Mouse (Mus musculus): ENCODE data around the gene Ubash3b. TPM values are rescaled to one million over a fixed set of nuclear protein-coding genes. Genes with fewer than 3 reads are reported as not detected.
A peak's percentile ranks its signal among the peaks of the same experiment; 100 is the strongest.

Gene Ubash3b
- polyA plus RNA-seq, 1 experiment from 2014 or later = 13.4 TPM

DNA sequence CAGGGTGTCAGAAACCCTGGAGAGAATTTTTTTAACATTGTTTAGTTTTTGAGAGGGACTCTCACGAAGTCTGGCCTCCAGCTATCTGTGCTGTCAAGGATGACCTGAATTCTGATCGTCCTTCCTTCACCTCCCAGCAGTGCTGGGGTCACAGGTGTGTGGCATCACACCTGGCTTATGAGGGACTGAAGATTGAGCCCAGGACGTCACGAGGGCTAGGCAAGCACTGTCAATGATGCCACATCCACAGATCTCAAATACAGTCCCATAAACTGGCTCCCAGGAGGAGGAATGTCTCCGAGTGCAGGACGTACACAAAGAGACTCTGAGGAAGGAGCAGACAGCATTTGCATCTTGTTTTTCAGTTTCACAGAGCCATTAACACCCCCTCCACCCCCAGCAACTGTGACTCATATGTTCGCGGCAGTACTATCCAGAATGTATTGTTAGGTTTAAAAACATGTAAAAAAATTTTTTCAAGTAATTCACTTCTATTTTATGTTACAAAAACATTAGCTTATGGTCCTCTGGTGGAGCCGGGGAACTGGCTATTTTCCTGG lies 30.2 kb upstream of the Ubash3b start:
- H3K4me1 ChIP-seq (replicated peaks; ENCODE audit: control insufficient read depth, insufficient read depth, low read length) = no peaks in the 10 kb centered on the region
- no peak for DNase-seq (ENCODE audit: low spot score)
- no peak overlapping the region for H3K27ac ChIP-seq (ENCODE audit: low read depth, low read length)
- H3K4me3 ChIP-seq (ENCODE audit: low read depth, low read length) = no peak overlapping the region
- WGBS = 69% methylated on average over 9 of the region's 9 CpGs
- ATAC-seq (replicated peaks; ENCODE audit: low FRiP score) = no peak
- H3K9ac ChIP-seq (ENCODE audit: low read depth, low read length) = no peak overlapping the region
- no peaks in the 10 kb centered on the region for H3K27me3 ChIP-seq (replicated peaks; ENCODE audit: control insufficient read depth, insufficient read depth, low read length)
- H3K9me3 ChIP-seq (ENCODE audit: control insufficient read depth, low read length) = no peaks in the 10 kb centered on the region
- no peaks in the 10 kb centered on the region for H3K36me3 ChIP-seq (ENCODE audit: control insufficient read depth, insufficient read depth, low read length)
- H3K4me2 ChIP-seq = no peak overlapping the region

GRCm38 (mm10) chr9:41190745-41191482 lies 29.4 kb upstream of the Ubash3b start:
- Histone ChIP-seq H3K27ac (ENCODE audit: low read depth, low read length) (no peak overlapping the region), H3K4me2 (no peak overlapping the region), H3K9ac (ENCODE audit: low read depth, low read length) (no peak overlapping the region), H3K36me3 (ENCODE audit: control insufficient read depth, insufficient read depth, low read length) (no peaks in the 10 kb centered on the region), H3K27me3 (replicated peaks; ENCODE audit: control insufficient read depth, insufficient read depth, low read length) (no peaks in the 10 kb centered on the region), H3K4me1 (replicated peaks; ENCODE audit: control insufficient read depth, insufficient read depth, low read length) (no peaks in the 10 kb centered on the region), H3K9me3 (ENCODE audit: control insufficient read depth, low read length) (no peaks in the 10 kb centered on the region), H3K4me3 (ENCODE audit: low read depth, low read length) (no peak overlapping the region)
- DNase-seq (ENCODE audit: low spot score) (peak; percentile 64), ATAC-seq (replicated peaks; ENCODE audit: low FRiP score) (no peak; the same call in 1 of the 2 replicates)
- 24% methylated on average over 9 of the region's 9 CpGs for WGBS

DNA sequence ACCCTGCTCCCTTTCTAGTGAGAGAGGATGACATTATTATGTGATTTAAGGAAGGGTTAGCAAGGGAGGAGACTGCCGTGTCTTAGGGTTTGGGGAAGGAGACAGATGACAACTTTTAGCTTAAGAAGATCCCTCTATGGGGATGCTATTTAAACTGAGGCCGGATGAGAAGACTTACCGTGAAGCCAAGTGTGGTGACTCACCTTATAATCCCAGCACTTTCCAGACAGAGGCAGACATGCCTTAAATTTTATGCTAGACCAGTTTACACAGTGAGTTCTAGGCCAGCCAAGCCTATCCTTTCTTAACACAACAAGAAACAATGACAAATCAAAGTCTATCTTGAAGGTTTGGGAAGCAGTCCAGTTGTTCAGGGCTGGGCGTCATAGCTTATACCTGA lies 26.4 kb upstream of the Ubash3b start:
- no peak overlapping the region for H3K27ac ChIP-seq (ENCODE audit: low read depth, low read length)
- no peaks in the 10 kb centered on the region for H3K9me3 ChIP-seq (ENCODE audit: control insufficient read depth, low read length)
- no peak overlapping the region for H3K4me3 ChIP-seq (ENCODE audit: low read depth, low read length)
- 76% methylated on average over 4 of the region's 4 CpGs for WGBS
- no peaks in the 10 kb centered on the region for H3K36me3 ChIP-seq (ENCODE audit: control insufficient read depth, insufficient read depth, low read length)
- no peak for DNase-seq (ENCODE audit: low spot score)
- no peaks in the 10 kb centered on the region for H3K4me1 ChIP-seq (replicated peaks; ENCODE audit: control insufficient read depth, insufficient read depth, low read length)
- no peak for ATAC-seq (replicated peaks; ENCODE audit: low FRiP score)
- H3K9ac ChIP-seq (ENCODE audit: low read depth, low read length) = no peak overlapping the region
- no peaks in the 10 kb centered on the region for H3K27me3 ChIP-seq (replicated peaks; ENCODE audit: control insufficient read depth, insufficient read depth, low read length)
- no peak overlapping the region for H3K4me2 ChIP-seq

DNA sequence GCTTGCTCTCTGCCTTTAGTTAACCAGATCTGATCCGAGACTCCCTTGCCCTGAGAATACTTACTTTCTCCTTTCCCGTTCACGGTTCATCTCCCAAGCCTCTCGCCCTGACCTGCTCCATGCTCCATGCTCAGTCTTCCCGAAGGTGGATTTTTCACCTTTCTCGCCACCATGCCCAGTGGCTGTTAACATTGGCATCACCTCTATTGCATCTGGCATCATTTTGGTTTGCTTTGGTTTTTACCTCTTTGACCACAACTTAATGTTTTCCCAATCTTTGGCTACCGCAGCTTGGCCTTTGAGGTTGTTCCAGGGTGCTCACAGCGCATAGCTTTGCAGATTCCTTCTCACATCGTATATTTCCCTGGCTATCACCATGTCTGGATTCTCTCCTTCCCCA lies 26.0 kb upstream of the Ubash3b start:
- ATAC-seq (replicated peaks; ENCODE audit: low FRiP score) (no peak), DNase-seq (ENCODE audit: low spot score) (no peak)
- H3K9ac ChIP-seq (ENCODE audit: low read depth, low read length) = no peak overlapping the region
- WGBS = 81% methylated on average over 9 of the region's 9 CpGs
- H3K9me3 ChIP-seq (ENCODE audit: control insufficient read depth, low read length) = no peaks in the 10 kb centered on the region
- H3K27ac ChIP-seq (ENCODE audit: low read depth, low read length) = no peak overlapping the region
- H3K36me3 ChIP-seq (ENCODE audit: control insufficient read depth, insufficient read depth, low read length) = no peaks in the 10 kb centered on the region
- no peak overlapping the region for H3K4me2 ChIP-seq
- H3K4me3 ChIP-seq (ENCODE audit: low read depth, low read length) = no peak overlapping the region
- no peaks in the 10 kb centered on the region for H3K27me3 ChIP-seq (replicated peaks; ENCODE audit: control insufficient read depth, insufficient read depth, low read length)
- no peaks in the 10 kb centered on the region for H3K4me1 ChIP-seq (replicated peaks; ENCODE audit: control insufficient read depth, insufficient read depth, low read length)

GRCm38 (mm10) chr9:41185331-41185730 lies 23.8 kb upstream of the Ubash3b start:
- H3K27ac ChIP-seq (ENCODE audit: low read depth, low read length) = no peak overlapping the region
- H3K36me3 ChIP-seq (ENCODE audit: control insufficient read depth, insufficient read depth, low read length) = no peaks in the 10 kb centered on the region
- no peak overlapping the region for H3K4me2 ChIP-seq
- no peak overlapping the region for H3K4me3 ChIP-seq (ENCODE audit: low read depth, low read length)
- ATAC-seq (replicated peaks; ENCODE audit: low FRiP score) = no peak
- WGBS = 56% methylated on average over 9 of the region's 9 CpGs
- H3K9me3 ChIP-seq (ENCODE audit: control insufficient read depth, low read length) = no peaks in the 10 kb centered on the region
- no peaks in the 10 kb centered on the region for H3K4me1 ChIP-seq (replicated peaks; ENCODE audit: control insufficient read depth, insufficient read depth, low read length)
- no peak for DNase-seq (ENCODE audit: low spot score)
- no peaks in the 10 kb centered on the region for H3K27me3 ChIP-seq (replicated peaks; ENCODE audit: control insufficient read depth, insufficient read depth, low read length)
- no peak overlapping the region for H3K9ac ChIP-seq (ENCODE audit: low read depth, low read length)

DNA sequence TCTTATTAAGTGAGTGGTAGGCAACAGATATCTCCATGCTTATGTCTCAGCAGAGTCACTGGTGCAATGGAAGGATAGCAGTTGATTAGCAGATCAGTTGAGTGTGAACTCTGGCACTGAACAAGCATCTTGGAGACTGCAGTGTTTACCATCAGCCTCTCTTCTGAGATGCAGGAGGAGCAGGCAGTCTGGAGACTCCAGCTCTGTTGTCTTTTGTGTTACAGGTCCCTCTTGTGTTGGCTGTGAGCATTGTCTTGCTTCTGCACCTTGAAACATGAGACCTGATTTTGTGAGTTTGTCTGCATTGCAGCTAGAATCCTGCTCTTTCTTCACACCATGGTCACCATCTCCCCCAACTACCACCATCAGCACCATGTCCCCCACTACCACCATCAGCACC lies 21.1 kb upstream of the Ubash3b start:
- Histone ChIP-seq H3K9me3 (ENCODE audit: control insufficient read depth, low read length) (no peaks in the 10 kb centered on the region), H3K4me3 (ENCODE audit: low read depth, low read length) (no peak overlapping the region), H3K27ac (ENCODE audit: low read depth, low read length) (no peak overlapping the region), H3K4me2 (no peak overlapping the region), H3K4me1 (replicated peaks; ENCODE audit: control insufficient read depth, insufficient read depth, low read length) (no peaks in the 10 kb centered on the region), H3K27me3 (replicated peaks; ENCODE audit: control insufficient read depth, insufficient read depth, low read length) (no peaks in the 10 kb centered on the region), H3K36me3 (ENCODE audit: control insufficient read depth, insufficient read depth, low read length) (no peaks in the 10 kb centered on the region), H3K9ac (ENCODE audit: low read depth, low read length) (no peak overlapping the region)
- DNase-seq (ENCODE audit: low spot score) = no peak
- ATAC-seq (replicated peaks; ENCODE audit: low FRiP score) = peak; percentile 63

DNA sequence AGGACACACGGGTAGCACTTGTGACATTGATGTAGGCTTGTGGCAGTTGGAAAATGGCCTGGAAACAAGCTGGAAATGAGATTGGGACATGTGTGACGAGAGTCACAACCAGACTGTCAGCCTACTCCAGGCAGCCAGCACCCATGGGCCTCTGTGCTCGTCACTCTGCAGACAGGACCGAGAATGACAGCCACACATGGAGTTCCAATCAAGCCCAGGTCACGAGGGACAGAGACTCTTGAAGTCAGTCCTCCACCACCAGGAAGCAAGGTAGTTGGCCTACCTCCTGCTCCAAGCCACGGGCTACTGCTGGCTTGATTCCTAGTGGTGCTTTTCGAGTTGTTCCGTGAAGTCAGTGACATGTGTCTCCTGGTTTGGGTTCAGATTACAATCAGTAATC lies 20.3 kb upstream of the Ubash3b start:
- Histone ChIP-seq H3K4me1 (replicated peaks; ENCODE audit: control insufficient read depth, insufficient read depth, low read length) (no peaks in the 10 kb centered on the region), H3K4me2 (no peak overlapping the region), H3K9ac (ENCODE audit: low read depth, low read length) (no peak overlapping the region), H3K4me3 (ENCODE audit: low read depth, low read length) (no peak overlapping the region), H3K27me3 (replicated peaks; ENCODE audit: control insufficient read depth, insufficient read depth, low read length) (no peaks in the 10 kb centered on the region), H3K36me3 (ENCODE audit: control insufficient read depth, insufficient read depth, low read length) (no peaks in the 10 kb centered on the region), H3K27ac (ENCODE audit: low read depth, low read length) (no peak overlapping the region), H3K9me3 (ENCODE audit: control insufficient read depth, low read length) (no peaks in the 10 kb centered on the region)
- DNase-seq (ENCODE audit: low spot score) (no peak), ATAC-seq (replicated peaks; ENCODE audit: low FRiP score) (no peak)
- WGBS = 66% methylated on average over 8 of the region's 8 CpGs

GRCm38 (mm10) chr9:41181372-41181771 lies 19.9 kb upstream of the Ubash3b start:
- no peak overlapping the region for H3K27ac ChIP-seq (ENCODE audit: low read depth, low read length)
- 65% methylated on average over 9 of the region's 9 CpGs for WGBS
- no peaks in the 10 kb centered on the region for H3K9me3 ChIP-seq (ENCODE audit: control insufficient read depth, low read length)
- H3K27me3 ChIP-seq (replicated peaks; ENCODE audit: control insufficient read depth, insufficient read depth, low read length) = no peaks in the 10 kb centered on the region
- DNase-seq (ENCODE audit: low spot score) (no peak), ATAC-seq (replicated peaks; ENCODE audit: low FRiP score) (no peak)
- no peaks in the 10 kb centered on the region for H3K36me3 ChIP-seq (ENCODE audit: control insufficient read depth, insufficient read depth, low read length)
- no peak overlapping the region for H3K4me2 ChIP-seq
- no peak overlapping the region for H3K4me3 ChIP-seq (ENCODE audit: low read depth, low read length)
- no peaks in the 10 kb centered on the region for H3K4me1 ChIP-seq (replicated peaks; ENCODE audit: control insufficient read depth, insufficient read depth, low read length)
- no peak overlapping the region for H3K9ac ChIP-seq (ENCODE audit: low read depth, low read length)

- Histone ChIP-seq H3K36me3 (ENCODE audit: control insufficient read depth, insufficient read depth, low read length) (no peaks in the 10 kb centered on the region), H3K4me1 (replicated peaks; ENCODE audit: control insufficient read depth, insufficient read depth, low read length) (no peaks in the 10 kb centered on the region), H3K9ac (ENCODE audit: low read depth, low read length) (no peak overlapping the region), H3K4me3 (ENCODE audit: low read depth, low read length) (no peak overlapping the region), H3K9me3 (ENCODE audit: control insufficient read depth, low read length) (no peaks in the 10 kb centered on the region), H3K27ac (ENCODE audit: low read depth, low read length) (no peak overlapping the region), H3K27me3 (replicated peaks; ENCODE audit: control insufficient read depth, insufficient read depth, low read length) (no peaks in the 10 kb centered on the region), H3K4me2 (no peak overlapping the region)
- WGBS = 76% methylated on average over 5 of the region's 5 CpGs
- DNase-seq (ENCODE audit: low spot score) (no peak), ATAC-seq (replicated peaks; ENCODE audit: low FRiP score) (no peak)
Measured at GRCm38 (mm10) chr9:41179056-41179455, 17.6 kb upstream of the Ubash3b start.
